Mouse (Mus musculus) midbrain, embryonic 12.5 days (tissue): ENCODE measurements around the gene Olfr571. TPM values are rescaled to one million over a fixed set of nuclear protein-coding genes. Genes with fewer than 3 reads are reported as not detected.
A peak's percentile ranks its signal among the peaks of the same experiment; 100 is the strongest.

Experiments
- ATAC-seq: fragments of 200-750 bp; cut with Nextera tagmentation; 2 replicates; pipeline ENCODE4 v1.8.0; 2017; ENCODE audit warnings: low read depth, moderate TSS enrichment, moderate library complexity; ENCODE audit not compliant: low FRiP score
- H3K27ac ChIP-seq: fragments of 300-500 bp; sonication (generic); replicated peaks from 2 replicates; pipeline ENCODE4 v1.5.1; 2016; ENCODE audit warnings: mild to moderate bottlenecking
- H3K27me3 ChIP-seq: fragments of 300-500 bp; sonication (generic); 2 replicates; pipeline ENCODE4 v1.6.1; 2016; ENCODE audit warnings: mild to moderate bottlenecking
- H3K36me3 ChIP-seq: fragments of 300-500 bp; sonication (generic); 2 replicates; pipeline ENCODE4 v1.6.1; 2016
- H3K4me1 ChIP-seq: fragments of 300-500 bp; sonication (generic); 2 replicates; pipeline ENCODE4 v1.6.1; 2016
- H3K4me2 ChIP-seq: fragments of 300-500 bp; sonication (generic); replicated peaks from 2 replicates; pipeline ENCODE4 v1.6.1; 2016; ENCODE audit warnings: mild to moderate bottlenecking, moderate library complexity
- H3K4me3 ChIP-seq: fragments of 300-500 bp; sonication (generic); 2 replicates; pipeline ENCODE4 v1.5.1; 2016; ENCODE audit warnings: mild to moderate bottlenecking
- H3K9ac ChIP-seq: fragments of 300-500 bp; sonication (generic); replicated peaks from 2 replicates; pipeline ENCODE4 v1.6.1; 2016; ENCODE audit warnings: mild to moderate bottlenecking, moderate library complexity
- H3K9me3 ChIP-seq: fragments of 300-500 bp; sonication (generic); 2 replicates; pipeline ENCODE4 v1.6.1; 2016; ENCODE audit warnings: mild to moderate bottlenecking
- WGBS: fragments of 180-500 bp; shearing (Covaris S2); methylation state at CpG from one replicate; pipeline ENCODE4 v1.1.7; 2016; 5-methylcytosine and 5-hydroxymethylcytosine counted together
- polyA plus RNA-seq: library from polyadenylated mRNA; unstranded; fragments of >200 nt; fragmentation: Nextera tagmentation; extraction: Ambion mirVana; gene quantifications from 2 replicates; pipeline ENCODE4 v1.2.1, GENCODE M21; 2016

Olfr571 gene
- polyA plus RNA-seq: not detected in 2 replicates

GRCm38 (mm10) chr7:102917032-102917875 is at the start of gene Olfr571:
TSS of gene Olfr571 (minus strand) at chr7:102917536.
- no peak within 1 kb of the TSS for H3K4me3 ChIP-seq
- ATAC-seq: peak; percentile 68
- WGBS: 66% methylated on average over 4 of the region's 4 CpGs
- no peaks in the 10 kb centered on the region for H3K4me1 ChIP-seq
- no peaks in the 10 kb centered on the region for H3K36me3 ChIP-seq
- no peaks in the 10 kb centered on the region for H3K9me3 ChIP-seq
- no peaks in the 10 kb centered on the region for H3K27me3 ChIP-seq
- no peak within 1 kb of the TSS for H3K9ac ChIP-seq
- H3K27ac ChIP-seq: no peak within 1 kb of the TSS
- no peak within 1 kb of the TSS for H3K4me2 ChIP-seq

GRCm38 (mm10) chr7:102962360-102962759 is 45.0 kb upstream of the Olfr571 start, which contains the start of gene Olfr576:
TSS of gene Olfr576 (plus strand) at chr7:102962660.
- WGBS: 67% methylated on average over 2 of the region's 2 CpGs
- H3K9ac ChIP-seq: no peak within 1 kb of the TSS
- no peak within 1 kb of the TSS for H3K4me2 ChIP-seq
- H3K9me3 ChIP-seq: no peaks in the 10 kb centered on the region
- ATAC-seq: no peak
- H3K36me3 ChIP-seq: no peaks in the 10 kb centered on the region
- no peaks in the 10 kb centered on the region for H3K27me3 ChIP-seq
- no peak within 1 kb of the TSS for H3K4me3 ChIP-seq
- H3K27ac ChIP-seq: no peak within 1 kb of the TSS
- H3K4me1 ChIP-seq: no peaks in the 10 kb centered on the region

- no peak within 1 kb of the TSS for H3K4me2 ChIP-seq
- H3K4me3 ChIP-seq: no peak within 1 kb of the TSS
- H3K36me3 ChIP-seq: no peaks in the 10 kb centered on the region
- H3K27me3 ChIP-seq: no peaks in the 10 kb centered on the region
- 71% methylated on average over 1 of the region's 1 CpGs for WGBS
- H3K9me3 ChIP-seq: no peaks in the 10 kb centered on the region
- H3K27ac ChIP-seq: no peak within 1 kb of the TSS
- ATAC-seq: no peak
- no peaks in the 10 kb centered on the region for H3K4me1 ChIP-seq
- H3K9ac ChIP-seq: no peak within 1 kb of the TSS
These were observed 41.3 kb upstream of the Olfr571 start, which contains the start of gene Olfr575 for GRCm38 (mm10) chr7:102958593-102958992. TSS of gene Olfr575 (minus strand) at chr7:102958775.

- H3K9me3 ChIP-seq: no peaks in the 10 kb centered on the region
- WGBS: 77% methylated on average over 3 of the region's 3 CpGs
- no peak overlapping the region for H3K4me3 ChIP-seq
- no peak overlapping the region for H3K27ac ChIP-seq
- H3K4me2 ChIP-seq: no peak overlapping the region
- no peak for ATAC-seq
- no peaks in the 10 kb centered on the region for H3K36me3 ChIP-seq
- H3K27me3 ChIP-seq: no peaks in the 10 kb centered on the region
- no peak overlapping the region for H3K9ac ChIP-seq
- no peaks in the 10 kb centered on the region for H3K4me1 ChIP-seq
These were observed 40.8 kb upstream of the Olfr571 start for GRCm38 (mm10) chr7:102958137-102958536.

GRCm38 (mm10) chr7:102950732-102951131 is 33.4 kb upstream of the Olfr571 start:
- H3K27ac ChIP-seq: no peak overlapping the region
- no peaks in the 10 kb centered on the region for H3K27me3 ChIP-seq
- H3K4me1 ChIP-seq: no peaks in the 10 kb centered on the region
- no peak for ATAC-seq
- H3K36me3 ChIP-seq: no peaks in the 10 kb centered on the region
- H3K4me2 ChIP-seq: no peak overlapping the region
- H3K9ac ChIP-seq: no peak overlapping the region
- WGBS: 80% methylated on average over 1 of the region's 1 CpGs
- no peaks in the 10 kb centered on the region for H3K9me3 ChIP-seq
- H3K4me3 ChIP-seq: no peak overlapping the region

GRCm38 (mm10) chr7:102948167-102948566 is 30.8 kb upstream of the Olfr571 start, which contains the start of gene Olfr574:
TSS of gene Olfr574 (plus strand) at chr7:102948467.
- WGBS: 77% methylated on average over 1 of the region's 1 CpGs
- no peak within 1 kb of the TSS for H3K4me3 ChIP-seq
- H3K27me3 ChIP-seq: no peaks in the 10 kb centered on the region
- H3K9ac ChIP-seq: no peak within 1 kb of the TSS
- ATAC-seq: no peak
- H3K27ac ChIP-seq: no peak within 1 kb of the TSS
- no peaks in the 10 kb centered on the region for H3K36me3 ChIP-seq
- H3K9me3 ChIP-seq: no peaks in the 10 kb centered on the region
- no peaks in the 10 kb centered on the region for H3K4me1 ChIP-seq
- no peak within 1 kb of the TSS for H3K4me2 ChIP-seq

GRCm38 (mm10) chr7:102943417-102943816 is 26.1 kb upstream of the Olfr571 start:
- ATAC-seq: no peak
- Histone ChIP-seq H3K27me3 (no peaks in the 10 kb centered on the region), H3K27ac (no peak overlapping the region), H3K36me3 (no peaks in the 10 kb centered on the region), H3K4me3 (no peak overlapping the region), H3K4me2 (no peak overlapping the region), H3K9me3 (no peaks in the 10 kb centered on the region), H3K9ac (no peak overlapping the region), H3K4me1 (no peaks in the 10 kb centered on the region)
- WGBS: 91% methylated on average over 1 of the region's 1 CpGs

- no peak within 1 kb of the TSS for H3K27ac ChIP-seq
- no peaks in the 10 kb centered on the region for H3K9me3 ChIP-seq
- no peak within 1 kb of the TSS for H3K4me3 ChIP-seq
- no peak within 1 kb of the TSS for H3K9ac ChIP-seq
- 92% methylated on average over 2 of the region's 2 CpGs for WGBS
- no peak for ATAC-seq
- H3K36me3 ChIP-seq: no peaks in the 10 kb centered on the region
- H3K4me2 ChIP-seq: no peak within 1 kb of the TSS
- no peaks in the 10 kb centered on the region for H3K4me1 ChIP-seq
- no peaks in the 10 kb centered on the region for H3K27me3 ChIP-seq
These were observed 25.1 kb upstream of the Olfr571 start, which contains the start of gene Olfr573-ps1 for GRCm38 (mm10) chr7:102942475-102942874. TSS of gene Olfr573-ps1 (minus strand) at chr7:102942575.

GRCm38 (mm10) chr7:102927105-102927504 is 9.8 kb upstream of the Olfr571 start:
- WGBS: 82% methylated on average over 3 of the region's 3 CpGs
- Histone ChIP-seq H3K27me3 (no peaks in the 10 kb centered on the region), H3K36me3 (no peaks in the 10 kb centered on the region), H3K4me2 (no peak overlapping the region), H3K4me3 (no peak overlapping the region), H3K27ac (no peak overlapping the region), H3K9me3 (no peaks in the 10 kb centered on the region), H3K9ac (no peak overlapping the region), H3K4me1 (no peaks in the 10 kb centered on the region)
- ATAC-seq: no peak

GRCm38 (mm10) chr7:102924109-102924508 is 6.8 kb upstream of the Olfr571 start, which contains the start of gene Olfr572:
TSS of gene Olfr572 (plus strand) at chr7:102924409.
- WGBS: 71% methylated on average over 1 of the region's 1 CpGs

GRCm38 (mm10) chr7:102919632-102920031 is 2.3 kb upstream of the Olfr571 start:
- no peaks in the 10 kb centered on the region for H3K36me3 ChIP-seq
- 28% methylated on average over 1 of the region's 1 CpGs for WGBS
- H3K4me1 ChIP-seq: no peaks in the 10 kb centered on the region
- ATAC-seq: peak; percentile 86
- H3K27ac ChIP-seq: no peak overlapping the region
- no peak overlapping the region for H3K4me3 ChIP-seq
- no peak overlapping the region for H3K4me2 ChIP-seq
- H3K27me3 ChIP-seq: no peaks in the 10 kb centered on the region
- H3K9ac ChIP-seq: no peak overlapping the region
- H3K9me3 ChIP-seq: no peaks in the 10 kb centered on the region

More at GRCm38 (mm10) chr7:102924109-102924508, 6.8 kb upstream of the Olfr571 start, which contains the start of gene Olfr572:
- Histone ChIP-seq H3K27ac (no peak within 1 kb of the TSS), H3K4me3 (no peak within 1 kb of the TSS), H3K9ac (no peak within 1 kb of the TSS), H3K4me1 (no peaks in the 10 kb centered on the region), H3K4me2 (no peak within 1 kb of the TSS), H3K9me3 (no peaks in the 10 kb centered on the region), H3K36me3 (no peaks in the 10 kb centered on the region), H3K27me3 (no peaks in the 10 kb centered on the region)
- ATAC-seq: no peak

- no peak overlapping the region for H3K27ac ChIP-seq
- 85% methylated on average over 5 of the region's 5 CpGs for WGBS
- H3K27me3 ChIP-seq: no peaks in the 10 kb centered on the region
- no peaks in the 10 kb centered on the region for H3K9me3 ChIP-seq
- no peak overlapping the region for H3K4me3 ChIP-seq
- no peaks in the 10 kb centered on the region for H3K4me1 ChIP-seq
- no peak for ATAC-seq
- H3K4me2 ChIP-seq: no peak overlapping the region
- H3K36me3 ChIP-seq: no peaks in the 10 kb centered on the region
- no peak overlapping the region for H3K9ac ChIP-seq
These were observed 931 bp downstream of the Olfr571 start for GRCm38 (mm10) chr7:102916405-102916804.
